Mouse (Mus musculus) CH12F3 (cell line): ENCODE results near the gene Col4a4.

ENCODE experiments used
- in situ Hi-C: fragments of 300-500 bp; cut with MboI; formaldehyde crosslinking; loops from 2 replicates; pipeline ENCODE4 v1.14.3; 2020; ENCODE audit warnings: low sequenced_read_pairs

The Col4a4 gene

DNA sequence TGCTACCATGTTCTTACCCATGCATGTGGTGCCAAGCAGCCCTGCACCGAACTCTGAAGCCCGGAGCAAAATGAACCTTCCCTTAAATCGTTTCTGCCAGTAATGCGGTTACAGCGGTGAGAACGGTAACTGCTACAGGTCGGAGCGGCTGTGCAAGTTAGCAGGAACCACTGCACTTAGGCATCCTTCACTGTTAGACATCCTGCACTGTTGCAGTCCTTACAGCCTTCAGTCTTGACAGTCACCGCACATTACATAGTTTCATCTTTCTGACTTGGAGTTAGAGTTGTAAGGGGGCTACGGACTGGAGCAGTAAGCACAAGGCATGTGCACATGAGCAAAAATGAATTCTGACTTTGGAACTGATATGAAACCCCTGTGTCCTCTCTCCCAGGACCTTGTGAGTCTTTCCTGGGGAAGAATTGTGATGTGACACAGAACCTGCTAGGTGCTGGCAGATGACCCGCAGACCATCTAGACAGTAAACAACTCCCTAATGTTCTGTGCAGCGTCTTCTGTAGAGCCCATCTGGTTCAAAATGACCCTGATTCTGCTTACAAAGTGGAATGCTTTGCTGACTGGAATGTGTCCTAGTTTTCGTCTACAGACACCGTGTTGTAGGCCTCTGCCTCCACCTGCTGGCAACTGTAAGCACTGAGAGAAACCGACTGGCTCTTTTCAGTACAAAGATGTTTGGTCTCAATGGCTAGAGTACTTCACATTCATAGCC lies 153.6 kb downstream of the Col4a4 start:
- in situ Hi-C loops = no loop called here

DNA sequence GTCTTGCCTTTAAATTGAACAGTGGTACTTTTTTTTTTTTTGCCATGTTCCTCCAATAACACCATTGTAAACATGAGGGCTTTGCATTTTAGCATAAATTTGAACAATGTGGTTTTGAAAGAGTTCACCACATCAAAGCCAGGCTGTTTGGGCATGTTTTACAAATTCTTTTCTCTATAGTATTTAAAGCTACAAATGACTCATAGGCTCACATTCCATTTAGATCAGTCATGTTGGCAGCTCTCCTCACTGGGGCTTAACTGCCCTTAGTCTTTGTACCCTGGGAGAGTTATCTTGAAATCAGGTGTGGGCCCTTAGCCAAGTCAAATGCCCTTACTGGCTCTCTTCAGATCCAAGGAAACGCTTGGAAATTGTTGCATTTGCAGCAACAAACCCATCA lies 157.6 kb downstream of the Col4a4 start:
- in situ Hi-C loops = no loop called here

DNA sequence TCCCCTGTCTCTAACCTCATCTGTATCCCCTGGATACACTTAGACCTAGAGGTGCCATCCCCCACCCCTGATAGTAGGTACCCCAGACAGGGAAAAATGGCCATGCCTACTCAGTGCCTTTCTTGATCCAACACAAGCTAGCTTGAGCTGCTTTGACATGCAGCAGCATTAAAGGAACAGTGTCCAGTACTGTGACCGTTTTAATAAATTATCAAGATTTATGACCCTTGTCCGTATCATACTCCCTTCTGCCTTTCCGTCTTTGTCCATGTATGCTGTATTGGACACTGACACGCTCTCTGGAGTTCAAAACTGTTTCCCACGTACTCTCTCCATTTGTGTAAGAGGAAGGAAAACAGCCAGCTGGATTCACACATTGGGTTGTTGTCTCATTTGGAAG lies 158.9 kb downstream of the Col4a4 start:
- in situ Hi-C loops = no loop called here

DNA sequence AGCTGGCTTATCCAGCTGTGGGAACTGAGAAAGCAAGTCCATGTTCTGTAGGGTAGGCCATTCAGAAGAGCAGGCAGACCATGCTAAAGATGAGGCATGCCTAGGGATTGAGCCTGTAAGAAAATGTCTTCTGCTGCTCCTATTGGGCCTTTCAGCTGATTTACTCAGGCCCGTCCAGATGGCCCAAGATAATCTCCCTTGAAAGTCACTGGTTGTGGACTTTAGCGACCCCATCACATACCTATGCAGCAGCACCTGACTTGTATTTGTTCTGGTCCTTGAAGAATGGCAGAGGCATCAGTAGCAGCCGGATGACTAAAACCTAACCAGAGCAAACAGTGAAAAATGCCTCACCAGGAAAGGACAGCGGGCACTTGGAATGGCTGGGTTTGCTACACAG lies 171.0 kb downstream of the Col4a4 start:
- in situ Hi-C loops = no loop called here

DNA sequence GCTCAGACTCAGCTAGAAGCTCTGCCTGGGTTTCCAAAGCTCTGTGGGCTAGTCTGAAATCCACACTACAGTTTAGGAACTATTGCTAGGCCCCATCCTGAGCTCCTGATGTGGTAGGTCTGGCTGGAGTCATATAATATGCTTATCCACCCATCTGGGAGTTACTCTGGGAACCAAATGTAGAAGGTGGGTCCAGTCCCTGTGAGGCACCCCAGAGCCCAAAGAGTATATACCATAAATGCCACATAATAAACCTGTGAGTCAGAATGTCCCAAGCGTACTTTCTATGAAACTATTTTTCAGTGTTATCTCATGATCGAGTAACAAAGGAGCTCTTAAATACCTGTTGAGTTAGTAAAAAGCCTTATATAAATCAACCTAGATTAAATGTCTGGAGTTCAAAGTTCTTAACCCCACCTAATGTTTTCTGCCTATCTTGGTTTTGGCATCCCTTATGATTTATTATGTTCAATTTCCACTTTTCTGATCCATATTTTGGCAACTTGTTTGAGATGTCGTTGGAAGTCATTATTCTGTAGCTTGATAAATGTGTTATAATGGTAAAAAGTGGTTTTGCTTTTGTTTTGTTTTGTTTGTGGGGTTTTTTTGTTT lies 172.1 kb downstream of the Col4a4 start:
- in situ Hi-C loops = no loop called here

DNA sequence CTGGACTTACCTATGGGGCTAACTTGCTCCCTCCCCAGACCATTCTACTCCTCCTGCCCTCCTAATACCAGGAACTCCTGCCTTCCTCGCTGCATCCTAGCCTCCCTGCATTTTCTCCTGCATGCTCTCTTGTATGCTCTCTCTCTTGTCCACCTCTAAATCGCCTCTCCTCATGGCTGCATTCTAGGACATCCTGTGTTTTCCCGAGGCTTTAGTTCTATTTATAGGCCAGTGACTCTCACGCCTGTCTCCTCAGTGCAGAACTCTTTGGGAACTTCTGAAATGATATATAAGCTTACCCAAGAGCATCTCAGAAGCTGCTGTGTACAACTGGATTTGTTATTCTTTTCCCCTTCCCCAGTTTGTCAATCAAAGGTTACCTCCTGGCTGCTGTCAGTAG lies 174.6 kb downstream of the Col4a4 start:
- in situ Hi-C loops = no loop called here

DNA sequence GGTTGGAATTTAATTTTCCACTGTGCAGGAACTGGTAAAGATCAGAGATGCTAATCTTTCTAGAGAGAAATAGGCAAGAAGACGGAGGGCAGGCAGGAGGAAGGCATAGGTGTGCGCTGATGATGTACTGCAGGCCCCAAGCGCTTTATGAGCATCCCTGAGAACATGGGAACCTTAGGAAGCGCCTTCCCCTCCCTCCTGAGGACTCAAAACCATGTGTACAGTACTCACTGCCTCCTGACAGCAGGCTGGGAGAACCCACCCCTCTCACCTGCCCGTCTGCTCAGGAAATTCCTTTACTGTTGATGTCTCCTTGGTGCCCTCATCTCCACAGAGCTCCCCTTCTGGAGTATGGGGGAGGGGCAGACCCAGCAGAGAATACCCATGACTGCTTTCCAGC lies 175.1 kb downstream of the Col4a4 start:
- in situ Hi-C loops = no loop called here

DNA sequence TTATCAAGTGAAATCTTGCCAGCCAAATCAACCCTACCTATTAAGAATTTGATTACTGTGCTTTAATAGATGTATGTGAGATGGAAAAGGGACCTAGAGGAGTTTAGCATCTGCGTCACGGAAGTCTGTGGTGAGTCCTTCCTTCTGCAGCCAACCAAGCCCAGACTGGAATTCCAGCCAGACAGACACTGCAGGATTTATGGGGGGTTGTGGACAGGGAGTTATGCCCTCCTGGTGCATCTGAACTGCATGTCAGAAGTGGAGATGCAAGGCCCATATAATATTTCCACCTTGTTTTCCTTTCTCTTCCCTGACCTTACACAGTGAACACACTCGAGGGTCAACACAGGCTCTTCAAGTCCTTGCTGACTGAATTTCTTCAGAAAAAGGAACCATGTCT lies 176.1 kb downstream of the Col4a4 start:
- in situ Hi-C loops = no loop called here

DNA sequence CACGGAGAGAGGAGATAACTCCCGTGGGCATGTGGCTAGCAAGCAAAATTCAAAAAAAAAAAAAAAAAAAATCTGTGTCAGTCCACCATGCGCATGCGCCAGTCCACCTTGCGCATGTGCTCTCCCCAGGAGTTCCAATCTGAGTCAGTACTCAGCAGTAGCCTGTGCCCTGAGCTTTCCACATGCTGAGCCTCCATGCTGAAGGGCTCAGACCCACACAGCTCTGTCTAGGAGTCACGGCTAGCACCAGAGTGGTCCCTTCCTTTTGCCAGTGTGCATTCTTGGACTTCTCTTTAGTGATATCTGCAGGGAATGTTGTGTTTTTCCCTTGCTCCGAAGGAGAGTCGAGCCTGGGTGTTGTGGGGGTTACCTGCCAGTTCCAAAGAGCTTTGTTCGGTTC lies 177.4 kb downstream of the Col4a4 start:
- in situ Hi-C loops = no loop called here

DNA sequence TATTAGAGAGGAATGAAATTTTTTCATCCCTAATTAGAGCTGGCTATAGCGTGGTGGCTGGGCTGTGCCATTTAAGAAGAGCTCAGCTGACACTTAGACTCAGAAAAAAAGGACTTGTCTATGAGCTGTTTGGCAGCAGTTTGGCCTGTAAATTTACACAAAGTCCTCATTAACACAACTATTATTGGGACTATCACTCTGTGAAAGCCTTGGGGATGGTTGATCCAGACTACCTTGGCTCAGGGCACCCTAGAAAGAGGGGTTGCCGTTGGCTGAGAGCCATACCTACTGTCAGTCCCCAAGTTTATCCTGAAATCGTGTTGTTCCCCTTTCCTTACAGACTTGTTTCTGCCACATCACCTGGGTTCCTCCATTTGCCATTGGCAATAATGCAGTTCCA lies 178.9 kb downstream of the Col4a4 start:
- in situ Hi-C loops = no loop called here
